Mouse (Mus musculus): ENCODE data around the gene Mapkap1. TPM values are rescaled to one million over a fixed set of nuclear protein-coding genes. Genes with fewer than 3 reads are reported as not detected.

Mapkap1 gene
- polyA plus RNA-seq, 1 experiment, result 50.4 TPM

GRCm38 (mm10) chr2:34645851-34646540, 239.4 kb downstream of the Mapkap1 start:
- no peaks in the 10 kb centered on the region for H3K4me1 ChIP-seq (ENCODE audit: control insufficient read depth, insufficient read depth, low read length)
- H3K27me3 ChIP-seq (ENCODE audit: control insufficient read depth, insufficient read depth, low read length), result no peaks in the 10 kb centered on the region
- no peak overlapping the region for H3K27ac ChIP-seq (ENCODE audit: insufficient read depth, low read length)
- TF ChIP-seq CTCF (IDR thresholded peaks at IDR 0.05; ENCODE audit: borderline replicate concordance, insufficient read depth, low read depth, low read length) (no peak), POLR2A (IDR thresholded peaks at IDR 0.05; ENCODE audit: borderline replicate concordance, insufficient read depth, low read length) (no peak)
- H3K4me3 ChIP-seq (replicated peaks; ENCODE audit: insufficient read depth, low read depth, low read length), result peak overlapping the region; percentile 44
- DNase-seq, result peak in 1 of 2 experiments; percentile 20
- 15% methylated on average over 21 of the region's 21 CpGs for WGBS

DNA sequence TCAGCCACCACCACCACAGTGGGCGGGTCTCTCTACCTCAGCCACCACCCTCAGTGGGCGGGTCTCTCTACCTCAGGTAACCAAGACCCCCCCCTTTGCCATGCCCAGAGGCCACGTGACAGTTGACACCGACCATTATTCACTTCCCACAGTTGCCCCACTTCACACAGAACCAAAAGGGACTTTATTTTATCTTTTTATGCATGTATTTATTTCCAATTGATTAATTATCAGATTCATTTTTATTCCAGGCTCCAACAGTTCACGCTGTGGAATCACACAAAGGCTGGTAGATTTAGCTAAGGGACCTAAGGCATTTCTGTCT, 239.9 kb downstream of the Mapkap1 start:
- DNase-seq, result no peak
- 35% methylated on average over 5 of the region's 5 CpGs for WGBS
- TF ChIP-seq CTCF (IDR thresholded peaks at IDR 0.05; ENCODE audit: borderline replicate concordance, insufficient read depth, low read depth, low read length) (no peak), POLR2A (IDR thresholded peaks at IDR 0.05; ENCODE audit: borderline replicate concordance, insufficient read depth, low read length) (no peak)

DNA sequence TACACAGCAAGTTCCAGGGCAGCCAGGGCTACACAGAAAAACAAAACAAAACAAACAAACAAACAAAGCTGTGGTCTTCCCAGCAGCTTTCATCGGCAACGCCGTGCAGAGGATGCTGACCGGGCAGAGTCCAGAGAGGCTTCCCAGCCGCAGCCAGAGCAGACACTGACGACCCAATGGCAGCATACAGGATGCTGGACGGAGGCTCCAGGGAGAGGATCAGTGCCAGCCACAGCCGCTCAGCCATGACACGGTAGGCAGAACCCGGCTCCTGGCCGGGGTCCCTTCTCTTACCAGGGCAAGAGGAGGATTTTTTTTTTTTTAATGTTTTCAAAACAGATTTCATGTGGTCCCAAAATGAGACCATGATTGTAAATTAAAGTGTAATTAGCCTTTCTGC, 240.8 kb downstream of the Mapkap1 start:
- no peak for TF ChIP-seq CTCF (IDR thresholded peaks at IDR 0.05; ENCODE audit: borderline replicate concordance, insufficient read depth, low read depth, low read length)
- no peak for TF ChIP-seq POLR2A (IDR thresholded peaks at IDR 0.05; ENCODE audit: borderline replicate concordance, insufficient read depth, low read length)
- DNase-seq, result no peak
- H3K27ac ChIP-seq (ENCODE audit: insufficient read depth, low read length), result no peak overlapping the region
- H3K4me3 ChIP-seq (replicated peaks; ENCODE audit: insufficient read depth, low read depth, low read length), result no peak overlapping the region
- no peaks in the 10 kb centered on the region for H3K27me3 ChIP-seq (ENCODE audit: control insufficient read depth, insufficient read depth, low read length)
- H3K4me1 ChIP-seq (ENCODE audit: control insufficient read depth, insufficient read depth, low read length), result no peaks in the 10 kb centered on the region
- 11% methylated on average over 11 of the region's 11 CpGs for WGBS

More for the DNA sequence above, 239.9 kb downstream of the Mapkap1 start:
- Histone ChIP-seq H3K27ac (ENCODE audit: insufficient read depth, low read length) (no peak overlapping the region), H3K27me3 (ENCODE audit: control insufficient read depth, insufficient read depth, low read length) (no peaks in the 10 kb centered on the region), H3K4me3 (replicated peaks; ENCODE audit: insufficient read depth, low read depth, low read length) (no peak overlapping the region), H3K4me1 (ENCODE audit: control insufficient read depth, insufficient read depth, low read length) (no peaks in the 10 kb centered on the region)

GRCm38 (mm10) chr2:34667820-34668219, 261.2 kb downstream of the Mapkap1 start:
- no peak overlapping the region for H3K4me3 ChIP-seq (replicated peaks; ENCODE audit: insufficient read depth, low read depth, low read length)
- H3K4me1 ChIP-seq (ENCODE audit: control insufficient read depth, insufficient read depth, low read length), result peaks cover 9% of the 10 kb centered on the region
- H3K27ac ChIP-seq (ENCODE audit: insufficient read depth, low read length), result no peak overlapping the region
- WGBS, result 76% methylated on average over 10 of the region's 10 CpGs
- no peak for DNase-seq
- H3K27me3 ChIP-seq (ENCODE audit: control insufficient read depth, insufficient read depth, low read length), result no peaks in the 10 kb centered on the region
- TF ChIP-seq POLR2A (IDR thresholded peaks at IDR 0.05; ENCODE audit: borderline replicate concordance, insufficient read depth, low read length) (no peak), CTCF (IDR thresholded peaks at IDR 0.05; ENCODE audit: borderline replicate concordance, insufficient read depth, low read depth, low read length) (no peak)

GRCm38 (mm10) chr2:34668440-34669191, 262.0 kb downstream of the Mapkap1 start:
- TF ChIP-seq POLR2A (IDR thresholded peaks at IDR 0.05; ENCODE audit: borderline replicate concordance, insufficient read depth, low read length) (no peak), CTCF (IDR thresholded peaks at IDR 0.05; ENCODE audit: borderline replicate concordance, insufficient read depth, low read depth, low read length) (no peak)
- Histone ChIP-seq H3K4me1 (ENCODE audit: control insufficient read depth, insufficient read depth, low read length) (peaks cover 13% of the 10 kb centered on the region), H3K4me3 (replicated peaks; ENCODE audit: insufficient read depth, low read depth, low read length) (no peak overlapping the region), H3K27me3 (ENCODE audit: control insufficient read depth, insufficient read depth, low read length) (no peaks in the 10 kb centered on the region), H3K27ac (ENCODE audit: insufficient read depth, low read length) (no peak overlapping the region)
- 27% methylated on average over 17 of the region's 17 CpGs for WGBS
- DNase-seq, result no peak

DNA sequence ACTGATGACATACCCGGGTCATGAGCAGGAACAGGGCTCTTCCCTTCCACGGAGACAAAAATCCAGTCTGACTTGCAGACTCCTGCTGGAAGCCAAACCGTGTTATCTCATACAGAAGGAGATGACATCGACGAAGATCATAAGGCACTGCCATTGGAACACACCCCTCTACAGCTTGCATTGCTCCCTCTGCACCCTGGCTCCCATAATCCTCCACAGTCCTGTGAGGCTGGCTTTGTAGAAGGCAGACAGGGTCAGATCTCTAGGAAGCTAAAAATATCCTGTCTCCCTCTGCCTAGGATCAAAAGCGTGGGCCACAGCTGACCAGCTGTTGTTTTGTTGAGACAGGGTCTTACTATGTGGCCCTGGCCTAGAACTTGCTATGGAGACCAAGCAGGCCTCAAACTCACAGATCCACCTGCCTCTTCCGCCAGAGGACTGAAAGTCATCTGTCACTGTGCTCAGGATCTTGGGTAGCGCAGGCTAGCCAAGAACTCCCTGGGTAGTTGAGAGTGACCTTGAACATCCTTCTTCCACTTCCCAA, 262.7 kb downstream of the Mapkap1 start:
- no peak for DNase-seq
- Histone ChIP-seq H3K27ac (ENCODE audit: insufficient read depth, low read length) (no peak overlapping the region), H3K27me3 (ENCODE audit: control insufficient read depth, insufficient read depth, low read length) (no peaks in the 10 kb centered on the region), H3K4me3 (replicated peaks; ENCODE audit: insufficient read depth, low read depth, low read length) (no peak overlapping the region), H3K4me1 (ENCODE audit: control insufficient read depth, insufficient read depth, low read length) (peaks cover 17% of the 10 kb centered on the region)
- TF ChIP-seq POLR2A (IDR thresholded peaks at IDR 0.05; ENCODE audit: borderline replicate concordance, insufficient read depth, low read length) (no peak), CTCF (IDR thresholded peaks at IDR 0.05; ENCODE audit: borderline replicate concordance, insufficient read depth, low read depth, low read length) (no peak)
- 63% methylated on average over 8 of the region's 8 CpGs for WGBS

DNA sequence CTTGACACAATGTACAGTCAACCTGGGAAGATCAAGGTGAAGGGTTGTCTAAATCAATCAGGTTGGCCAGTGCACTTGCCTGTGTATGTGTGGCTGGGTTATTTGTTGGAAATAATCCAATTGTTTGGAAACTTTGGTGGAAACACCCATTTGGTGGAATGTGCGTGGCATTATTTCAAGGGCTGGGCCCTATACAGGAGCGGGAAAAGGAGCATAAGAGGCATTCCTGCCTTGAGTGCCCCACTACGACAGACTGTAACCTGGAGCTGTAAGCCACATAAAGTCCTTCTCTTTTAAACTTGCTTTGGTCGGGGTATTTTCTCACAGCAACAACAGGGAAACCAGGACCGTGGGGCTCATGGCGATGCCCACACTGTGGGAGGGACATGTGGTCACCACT, 263.9 kb downstream of the Mapkap1 start:
- H3K4me3 ChIP-seq (replicated peaks; ENCODE audit: insufficient read depth, low read depth, low read length), result no peak overlapping the region
- no peak for TF ChIP-seq POLR2A (IDR thresholded peaks at IDR 0.05; ENCODE audit: borderline replicate concordance, insufficient read depth, low read length)
- TF ChIP-seq CTCF (IDR thresholded peaks at IDR 0.05; ENCODE audit: borderline replicate concordance, insufficient read depth, low read depth, low read length), result no peak
- 86% methylated on average over 6 of the region's 6 CpGs for WGBS
- DNase-seq, result no peak
- no peak overlapping the region for H3K27ac ChIP-seq (ENCODE audit: insufficient read depth, low read length)
- H3K27me3 ChIP-seq (ENCODE audit: control insufficient read depth, insufficient read depth, low read length), result no peaks in the 10 kb centered on the region
- H3K4me1 ChIP-seq (ENCODE audit: control insufficient read depth, insufficient read depth, low read length), result peaks cover 17% of the 10 kb centered on the region

Measured in cerebellum, adult 2 months (tissue).